Mouse (Mus musculus) ES-Bruce4 (cell line): ENCODE measurements around the gene Apopt1. TPM values are rescaled to one million over a fixed set of nuclear protein-coding genes. Genes with fewer than 3 reads are reported as not detected.

Experiments
- H3K27ac ChIP-seq: 2 replicates; pipeline ENCODE4 v1.5.1; 2012; ENCODE audit warnings: low read length, inconsistent platforms; ENCODE audit not compliant: insufficient read depth
- H3K27me3 ChIP-seq: 2 replicates; pipeline ENCODE4 v1.6.1; 2012; ENCODE audit warnings: mild to moderate bottlenecking, low read length, inconsistent platforms; ENCODE audit not compliant: control insufficient read depth, poor library complexity, insufficient read depth, severe bottlenecking
- H3K36me3 ChIP-seq: 2 replicates; pipeline ENCODE4 v1.6.1; 2012; ENCODE audit warnings: inconsistent platforms, mild to moderate bottlenecking, low read length, moderate library complexity; ENCODE audit not compliant: control insufficient read depth, poor library complexity, insufficient read depth, severe bottlenecking
- H3K4me1 ChIP-seq: one replicate; pipeline ENCODE4 v1.8.1; 2011; ENCODE audit warnings: low read length; ENCODE audit not compliant: control insufficient read depth, insufficient read depth
- H3K4me3 ChIP-seq: 2 replicates; pipeline ENCODE4 v1.5.1; 2011; ENCODE audit warnings: low read depth, mild to moderate bottlenecking, low read length
- H3K9ac ChIP-seq: 2 replicates; pipeline ENCODE4 v1.6.1; 2012; ENCODE audit warnings: low read depth, mild to moderate bottlenecking, inconsistent platforms; ENCODE audit not compliant: poor library complexity, severe bottlenecking
- H3K9me3 ChIP-seq: replicated peaks from 2 replicates; pipeline ENCODE4 v1.6.1; 2012; ENCODE audit warnings: mild to moderate bottlenecking, low read length, inconsistent platforms; ENCODE audit not compliant: control insufficient read depth, poor library complexity, insufficient read depth, severe bottlenecking
- CTCF ChIP-seq: IDR thresholded peaks from one replicate; pipeline ENCODE4 v1.8.1; 2011; ENCODE audit warnings: low read depth, low read length
- EP300 ChIP-seq: IDR thresholded peaks from 2 replicates; pipeline ENCODE4 v1.6.1; 2011; ENCODE audit warnings: low read depth, low read length; ENCODE audit not compliant: insufficient read depth
- POLR2A ChIP-seq: IDR thresholded peaks from one replicate; pipeline ENCODE4 v1.8.1; 2011; ENCODE audit warnings: low read length; ENCODE audit not compliant: insufficient read depth
- polyA plus RNA-seq: library from polyadenylated mRNA; stranded (reverse); fragments of >200 nt; gene quantifications from 2 replicates; pipeline ENCODE4 v1.2.4, GENCODE M21; 2011; ENCODE audit warnings: low read depth; ENCODE audit not compliant: missing spikeins, insufficient read depth, insufficient read length

Gene Apopt1
- polyA plus RNA-seq, 1 experiment = 49.4 TPM

DNA sequence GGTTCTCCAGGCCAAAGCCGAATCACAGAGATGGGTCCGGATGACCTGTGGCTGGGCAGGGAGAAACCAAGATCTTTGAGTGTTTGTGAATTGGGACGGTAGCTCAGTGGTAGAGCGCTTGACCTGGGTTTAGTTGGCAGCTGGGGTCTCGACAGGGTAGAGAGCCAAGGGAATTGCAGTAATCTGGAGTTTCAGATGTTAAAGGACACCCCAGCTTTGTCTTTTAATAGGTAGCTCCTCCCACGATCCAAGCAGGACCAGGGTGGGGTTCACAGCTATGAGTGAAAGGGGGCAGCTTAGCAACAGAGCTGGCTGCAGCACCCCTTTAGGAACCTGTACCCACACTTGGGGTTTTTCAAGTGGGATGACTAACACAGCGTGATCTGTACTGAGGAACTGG lies 34.4 kb downstream of the Apopt1 start:
- no peak overlapping the region for H3K4me3 ChIP-seq
- no peak overlapping the region for H3K27ac ChIP-seq
- H3K36me3 ChIP-seq = no peaks in the 10 kb centered on the region
- no peaks in the 10 kb centered on the region for H3K27me3 ChIP-seq
- no peaks in the 10 kb centered on the region for H3K9me3 ChIP-seq
- H3K9ac ChIP-seq = no peak overlapping the region
- no peaks in the 10 kb centered on the region for H3K4me1 ChIP-seq
- TF ChIP-seq CTCF (no peak), POLR2A (no peak), EP300 (no peak)

GRCm38 (mm10) chr12:111750739-111751138 lies 37.7 kb downstream of the Apopt1 start:
- Histone ChIP-seq H3K4me1 (no peaks in the 10 kb centered on the region), H3K27ac (no peak overlapping the region), H3K9me3 (no peaks in the 10 kb centered on the region), H3K4me3 (no peak overlapping the region), H3K9ac (no peak overlapping the region), H3K36me3 (no peaks in the 10 kb centered on the region), H3K27me3 (no peaks in the 10 kb centered on the region)
- no peak for TF ChIP-seq CTCF
- TF ChIP-seq EP300 = no peak
- TF ChIP-seq POLR2A = no peak

DNA sequence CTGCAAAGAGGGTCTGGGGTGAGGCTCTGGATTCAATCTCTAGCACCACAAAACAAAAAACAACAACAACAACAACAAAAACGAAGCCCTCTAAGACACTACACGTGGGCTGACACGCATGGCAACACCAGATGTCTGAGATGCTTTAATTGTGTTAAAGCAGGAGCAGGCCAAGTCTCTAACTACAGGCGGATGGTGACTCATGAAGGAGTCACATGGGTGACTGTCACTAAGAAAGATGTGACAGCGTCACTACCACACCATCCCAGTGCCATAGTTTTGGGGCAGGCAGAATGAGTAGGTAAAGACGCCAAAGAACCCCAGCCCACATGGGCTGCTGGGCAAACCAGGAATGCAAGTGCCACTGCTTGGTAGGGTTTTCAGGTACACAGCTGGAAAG lies 39.4 kb downstream of the Apopt1 start:
- no peak overlapping the region for H3K27ac ChIP-seq
- H3K4me3 ChIP-seq = no peak overlapping the region
- H3K27me3 ChIP-seq = no peaks in the 10 kb centered on the region
- no peaks in the 10 kb centered on the region for H3K9me3 ChIP-seq
- no peaks in the 10 kb centered on the region for H3K36me3 ChIP-seq
- H3K9ac ChIP-seq = no peak overlapping the region
- no peak for TF ChIP-seq EP300
- TF ChIP-seq CTCF = no peak
- no peak for TF ChIP-seq POLR2A
- no peaks in the 10 kb centered on the region for H3K4me1 ChIP-seq

- Histone ChIP-seq H3K4me1 (peaks cover 2% of the 10 kb centered on the region), H3K27ac (no peak overlapping the region), H3K36me3 (no peaks in the 10 kb centered on the region), H3K9me3 (no peaks in the 10 kb centered on the region), H3K27me3 (no peaks in the 10 kb centered on the region), H3K9ac (no peak overlapping the region), H3K4me3 (no peak overlapping the region)
- no peak for TF ChIP-seq CTCF
- TF ChIP-seq POLR2A = no peak
- no peak for TF ChIP-seq EP300
Observed at GRCm38 (mm10) chr12:111753347-111753746, 40.3 kb downstream of the Apopt1 start.

DNA sequence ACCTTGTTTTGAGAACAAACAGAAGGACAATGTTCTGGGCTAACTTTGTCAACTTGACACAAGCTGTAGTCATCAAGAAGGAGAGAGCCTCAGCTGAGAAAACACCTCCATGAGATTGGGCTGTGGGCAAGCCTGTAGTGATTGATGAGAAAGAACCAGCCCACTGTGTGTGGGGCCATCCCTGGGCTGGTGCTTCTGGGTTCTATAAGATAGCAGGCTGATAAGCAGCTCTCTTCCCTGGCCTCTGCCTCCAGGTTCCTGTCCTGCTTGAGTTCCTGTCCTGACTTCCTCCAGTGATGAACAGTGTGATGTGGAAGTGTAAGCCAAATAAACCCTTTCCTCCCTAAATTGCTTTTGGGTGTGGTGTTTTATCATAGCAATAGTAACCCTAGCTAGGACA lies 41.6 kb downstream of the Apopt1 start:
- TF ChIP-seq EP300 = no peak
- no peak for TF ChIP-seq CTCF
- no peak for TF ChIP-seq POLR2A
- Histone ChIP-seq H3K36me3 (no peaks in the 10 kb centered on the region), H3K9me3 (no peaks in the 10 kb centered on the region), H3K27ac (no peak overlapping the region), H3K9ac (no peak overlapping the region), H3K4me3 (no peak overlapping the region), H3K27me3 (no peaks in the 10 kb centered on the region), H3K4me1 (peaks cover 2% of the 10 kb centered on the region)

DNA sequence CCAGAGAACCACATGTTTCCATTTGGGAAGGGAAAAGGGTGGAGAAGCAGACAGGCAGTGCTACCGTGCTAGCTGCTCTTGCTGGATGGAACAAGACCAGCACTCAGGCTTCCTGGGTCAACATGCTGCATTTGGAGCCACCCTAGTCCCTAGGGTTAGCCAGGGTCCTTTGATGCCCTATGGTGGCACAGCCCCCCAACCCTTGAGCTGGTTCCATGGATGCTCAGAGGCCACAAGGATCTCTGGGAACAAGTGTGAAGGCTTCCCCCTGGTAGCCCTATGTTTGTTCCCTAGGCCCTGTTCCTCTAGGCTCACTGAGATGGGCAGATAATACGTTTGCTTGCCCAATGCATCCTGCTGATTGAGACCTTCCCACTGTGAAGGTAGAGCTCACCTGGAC lies 42.2 kb downstream of the Apopt1 start:
- Histone ChIP-seq H3K4me3 (no peak overlapping the region), H3K36me3 (no peaks in the 10 kb centered on the region), H3K4me1 (peaks cover 2% of the 10 kb centered on the region), H3K27ac (no peak overlapping the region), H3K9ac (no peak overlapping the region), H3K27me3 (no peaks in the 10 kb centered on the region), H3K9me3 (no peaks in the 10 kb centered on the region)
- TF ChIP-seq CTCF (no peak), POLR2A (no peak), EP300 (no peak)

DNA sequence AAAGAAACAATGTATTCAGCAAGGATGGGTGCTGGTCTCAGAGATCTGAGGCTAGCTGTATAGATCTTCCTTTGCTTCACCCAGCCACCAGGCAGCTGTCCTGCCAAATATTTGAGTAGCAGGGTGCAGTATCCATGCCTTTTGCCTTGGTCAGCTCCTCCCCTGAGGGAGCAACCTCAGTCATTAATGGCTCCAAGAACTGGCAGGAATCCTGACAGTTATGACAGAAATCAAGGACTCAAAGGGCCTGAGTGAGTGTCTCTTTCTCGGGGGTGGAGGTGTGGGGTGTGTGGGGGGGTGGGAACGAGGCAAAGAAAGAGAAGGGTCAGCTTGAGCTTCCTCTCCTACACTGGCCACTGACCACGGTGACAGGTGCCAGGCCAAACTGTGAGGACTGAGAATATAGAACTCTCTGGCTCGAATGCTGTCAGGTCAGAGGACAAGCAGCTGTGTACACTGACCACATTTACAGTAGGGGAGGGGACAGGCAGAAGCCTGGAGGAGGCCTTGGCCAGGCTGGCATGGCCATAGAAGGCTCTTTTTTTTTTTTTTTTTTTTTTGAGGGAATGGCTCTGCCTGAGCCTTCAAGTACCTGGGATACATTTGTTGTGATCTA lies 43.1 kb downstream of the Apopt1 start:
- no peaks in the 10 kb centered on the region for H3K27me3 ChIP-seq
- no peak overlapping the region for H3K9ac ChIP-seq
- H3K9me3 ChIP-seq = no peaks in the 10 kb centered on the region
- TF ChIP-seq EP300 (no peak), POLR2A (no peak), CTCF (no peak)
- H3K36me3 ChIP-seq = no peaks in the 10 kb centered on the region
- H3K4me3 ChIP-seq = no peak overlapping the region
- no peak overlapping the region for H3K27ac ChIP-seq
- H3K4me1 ChIP-seq = peaks cover 2% of the 10 kb centered on the region
